Mouse (Mus musculus) small intestine, adult 2 months (tissue): Measurements from ENCODE around the gene Grifin. TPM values are rescaled to one million over a fixed set of nuclear protein-coding genes. Genes with fewer than 3 reads are reported as not detected.

ENCODE experiments used
- H3K27ac ChIP-seq: fragments of 200-500 bp; 2 replicates; pipeline ENCODE4 v1.5.1; 2012; ENCODE audit warnings: low read depth, low read length, control low read depth, inconsistent platforms; ENCODE audit not compliant: insufficient read depth
- H3K27me3 ChIP-seq: fragments of 200-500 bp; 2 replicates; pipeline ENCODE4 v1.6.1; 2012; ENCODE audit warnings: mild to moderate bottlenecking, moderate library complexity, low read length, inconsistent platforms; ENCODE audit not compliant: control insufficient read depth, insufficient read depth
- H3K36me3 ChIP-seq: fragments of 200-500 bp; 2 replicates; pipeline ENCODE4 v1.6.1; 2012; ENCODE audit warnings: mild to moderate bottlenecking, low read length, control low read depth, inconsistent platforms; ENCODE audit not compliant: control insufficient read depth, insufficient read depth
- H3K4me1 ChIP-seq: fragments of 200-500 bp; 2 replicates; pipeline ENCODE4 v1.6.1; 2012; ENCODE audit warnings: low read length, inconsistent platforms, mixed read lengths; ENCODE audit not compliant: control insufficient read depth, insufficient read depth, insufficient read length
- H3K4me3 ChIP-seq: fragments of 200-500 bp; 2 replicates; pipeline ENCODE4 v1.5.1; 2012; ENCODE audit warnings: low read depth, mild to moderate bottlenecking, control low read depth, inconsistent platforms, low read length, moderate library complexity
- CTCF ChIP-seq: fragments of 200-500 bp; IDR thresholded peaks from 2 replicates; pipeline ENCODE4 v1.5.1; 2012; ENCODE audit warnings: low read depth, mild to moderate bottlenecking, control low read depth, inconsistent platforms, low read length, moderate library complexity, mixed read lengths; ENCODE audit not compliant: insufficient replicate concordance, insufficient read length; ENCODE audit errors: extremely low read depth
- POLR2A ChIP-seq: fragments of 200-500 bp; IDR thresholded peaks from 2 replicates; pipeline ENCODE4 v1.6.1; 2012; ENCODE audit warnings: low read depth, mild to moderate bottlenecking, control low read depth, inconsistent platforms, low read length, moderate library complexity
- WGBS: fragments of 180-500 bp; shearing (Covaris S2); methylation state at CpG from one replicate; pipeline ENCODE4 v1.1.7; 2018; 5-methylcytosine and 5-hydroxymethylcytosine counted together
- polyA plus RNA-seq: library from polyadenylated mRNA; depleted of rRNA; stranded (reverse); fragments of >200 nt; gene quantifications from 2 replicates; pipeline ENCODE4 v1.2.3, GENCODE M21; 2012

Grifin gene
- polyA plus RNA-seq, 1 experiment = not detected

- no peak for TF ChIP-seq POLR2A
- TF ChIP-seq CTCF = no peak
- Histone ChIP-seq H3K4me3 (no peak overlapping the region), H3K27me3 (peaks cover 7% of the 10 kb centered on the region; the same call in 1 of the 2 replicates), H3K36me3 (no peaks in the 10 kb centered on the region), H3K4me1 (peaks cover 12% of the 10 kb centered on the region), H3K27ac (no peak overlapping the region)
- WGBS = 57% methylated on average over 2 of the region's 2 CpGs
Measured at GRCm38 (mm10) chr5:140602540-140602939, 37.7 kb upstream of the Grifin start.

GRCm38 (mm10) chr5:140601712-140602111 lies 36.8 kb upstream of the Grifin start:
- Histone ChIP-seq H3K27ac (no peak overlapping the region), H3K27me3 (peaks cover 7% of the 10 kb centered on the region; the same call in 1 of the 2 replicates), H3K4me1 (peaks cover 5% of the 10 kb centered on the region), H3K36me3 (no peaks in the 10 kb centered on the region), H3K4me3 (no peak overlapping the region)
- TF ChIP-seq CTCF = no peak
- no peak for TF ChIP-seq POLR2A
- WGBS = 83% methylated on average over 12 of the region's 12 CpGs

GRCm38 (mm10) chr5:140599939-140600338 lies 35.1 kb upstream of the Grifin start:
- no peaks in the 10 kb centered on the region for H3K27me3 ChIP-seq
- TF ChIP-seq POLR2A = no peak
- TF ChIP-seq CTCF = no peak
- H3K27ac ChIP-seq = no peak overlapping the region
- no peak overlapping the region for H3K4me3 ChIP-seq
- peaks cover 6% of the 10 kb centered on the region; the same call in 1 of the 2 replicates for H3K4me1 ChIP-seq
- 68% methylated on average over 5 of the region's 5 CpGs for WGBS
- H3K36me3 ChIP-seq = no peaks in the 10 kb centered on the region

GRCm38 (mm10) chr5:140597787-140598186 lies 32.9 kb upstream of the Grifin start:
- 68% methylated on average over 4 of the region's 4 CpGs for WGBS
- Histone ChIP-seq H3K27me3 (no peaks in the 10 kb centered on the region), H3K4me3 (no peak overlapping the region), H3K36me3 (no peaks in the 10 kb centered on the region), H3K27ac (0 out of 2 replicates have a peak overlapping the region, but pooled peaks have one; percentile 75), H3K4me1 (peaks cover 6% of the 10 kb centered on the region; the same call in 1 of the 2 replicates)
- TF ChIP-seq POLR2A = no peak
- TF ChIP-seq CTCF = no peak

- TF ChIP-seq POLR2A (no peak), CTCF (no peak)
- peak overlapping the region; percentile 43 for H3K4me3 ChIP-seq
- peak overlapping the region; percentile 75 for H3K27ac ChIP-seq
- H3K36me3 ChIP-seq = no peaks in the 10 kb centered on the region
- H3K27me3 ChIP-seq = no peaks in the 10 kb centered on the region
- H3K4me1 ChIP-seq = peaks cover 6% of the 10 kb centered on the region; the same call in 1 of the 2 replicates
- 29% methylated on average over 18 of the region's 18 CpGs for WGBS
Measured at GRCm38 (mm10) chr5:140596927-140597588, 32.2 kb upstream of the Grifin start.

- WGBS = 23% methylated on average over 3 of the region's 3 CpGs
- peak overlapping the region; percentile 23 for H3K4me3 ChIP-seq
Measured at GRCm38 (mm10) chr5:140596426-140596825, 31.6 kb upstream of the Grifin start.

GRCm38 (mm10) chr5:140594846-140595245 lies 30.0 kb upstream of the Grifin start:
- H3K27ac ChIP-seq = no peak overlapping the region
- peaks cover 6% of the 10 kb centered on the region; the same call in 1 of the 2 replicates for H3K4me1 ChIP-seq
- 77% methylated on average over 5 of the region's 5 CpGs for WGBS
- H3K36me3 ChIP-seq = no peaks in the 10 kb centered on the region
- H3K27me3 ChIP-seq = no peaks in the 10 kb centered on the region
- TF ChIP-seq CTCF (no peak), POLR2A (no peak)
- no peak overlapping the region for H3K4me3 ChIP-seq

More at GRCm38 (mm10) chr5:140596426-140596825, 31.6 kb upstream of the Grifin start:
- no peaks in the 10 kb centered on the region for H3K27me3 ChIP-seq
- peak overlapping the region; percentile 75 for H3K27ac ChIP-seq
- peaks cover 6% of the 10 kb centered on the region; the same call in 1 of the 2 replicates for H3K4me1 ChIP-seq
- no peak for TF ChIP-seq POLR2A
- TF ChIP-seq CTCF = no peak
- no peaks in the 10 kb centered on the region for H3K36me3 ChIP-seq
